Mouse (Mus musculus): ENCODE results near the gene Spam1. TPM values are rescaled to one million over a fixed set of nuclear protein-coding genes. Genes with fewer than 3 reads are reported as not detected.

The Spam1 gene
- not detected for total RNA-seq (2021)

DNA sequence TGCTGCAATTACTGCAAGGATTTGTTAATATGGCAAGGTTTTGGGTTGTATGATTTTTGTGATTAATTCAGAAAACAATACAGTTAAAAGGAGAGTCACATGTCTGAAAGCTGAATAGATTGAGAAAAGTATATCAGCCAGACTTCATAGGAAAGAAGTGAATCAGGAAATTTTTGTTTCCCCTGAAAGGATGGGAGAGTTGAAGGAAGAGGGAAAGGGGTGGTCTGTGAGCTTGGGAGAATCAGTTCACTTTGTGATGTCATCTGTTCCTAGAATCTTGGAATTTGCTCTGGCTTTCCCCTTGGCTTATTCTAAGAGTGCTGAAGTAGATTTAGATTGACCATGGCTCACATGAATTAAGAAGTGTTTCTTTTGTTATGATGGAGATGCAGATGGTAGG, at the start of gene Spam1:
Spam1 (plus strand) TSS at position 301 of the 400 bp plus-strand sequence.
- intact Hi-C loops (cut with DNase I): no loop called here
- no peak for DNase-seq (ENCODE audit: low spot score)

DNA sequence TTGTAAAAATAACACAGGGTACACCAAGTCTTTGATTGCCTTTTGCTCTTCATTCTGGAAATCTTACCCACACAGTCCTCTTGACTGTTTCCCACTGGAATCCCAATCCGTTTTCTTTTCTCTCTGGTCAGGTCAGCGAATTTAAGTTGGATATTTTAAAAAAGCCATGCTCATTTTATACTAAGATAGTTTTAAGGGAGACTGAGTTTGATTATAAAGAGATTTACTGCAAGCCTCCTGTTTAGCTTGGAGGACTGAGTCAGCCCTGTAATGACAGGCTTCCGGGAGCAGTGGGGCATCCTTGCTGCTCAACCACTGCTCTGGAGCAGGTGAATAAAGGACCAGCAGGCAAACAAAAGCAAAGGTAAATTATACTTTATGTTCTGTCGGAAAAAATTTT, 43.0 kb upstream of the Spam1 start, which contains the start of gene Hyal4:
Hyal4 (plus strand) TSS at position 301 of the 400 bp plus-strand sequence.
- DNase-seq (ENCODE audit: low spot score): no peak
- intact Hi-C loops (cut with DNase I): no loop called here

GRCm38 (mm10) chr6:24759281-24759680, 31.7 kb upstream of the Spam1 start:
- no peak for DNase-seq (ENCODE audit: low spot score)
- intact Hi-C loops (cut with DNase I): no loop called here

DNA sequence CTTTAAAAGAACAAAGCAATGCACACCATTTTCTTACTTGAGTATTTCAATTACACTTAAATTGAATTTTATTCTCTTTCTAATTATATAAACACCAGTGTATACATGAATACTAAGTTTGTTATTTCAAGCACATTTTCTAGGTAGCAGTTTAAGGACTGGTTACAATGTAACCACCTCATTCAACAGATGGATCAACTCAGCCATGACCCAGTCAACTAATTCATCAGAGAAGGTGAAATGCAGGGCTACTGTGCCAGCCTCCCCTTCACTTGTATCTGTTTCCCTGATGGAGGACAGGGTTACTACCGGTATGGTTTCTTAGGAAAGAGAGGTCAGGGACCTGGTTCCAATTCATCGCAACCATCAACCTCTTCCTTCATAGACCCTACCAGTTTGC, 24.7 kb upstream of the Spam1 start:
- DNase-seq (ENCODE audit: low spot score): no peak
- intact Hi-C loops (cut with DNase I): no loop called here

- DNase-seq (ENCODE audit: low spot score): no peak
- intact Hi-C loops (cut with DNase I): no loop called here
Measured at GRCm38 (mm10) chr6:24779182-24779581, 11.8 kb upstream of the Spam1 start.

DNA sequence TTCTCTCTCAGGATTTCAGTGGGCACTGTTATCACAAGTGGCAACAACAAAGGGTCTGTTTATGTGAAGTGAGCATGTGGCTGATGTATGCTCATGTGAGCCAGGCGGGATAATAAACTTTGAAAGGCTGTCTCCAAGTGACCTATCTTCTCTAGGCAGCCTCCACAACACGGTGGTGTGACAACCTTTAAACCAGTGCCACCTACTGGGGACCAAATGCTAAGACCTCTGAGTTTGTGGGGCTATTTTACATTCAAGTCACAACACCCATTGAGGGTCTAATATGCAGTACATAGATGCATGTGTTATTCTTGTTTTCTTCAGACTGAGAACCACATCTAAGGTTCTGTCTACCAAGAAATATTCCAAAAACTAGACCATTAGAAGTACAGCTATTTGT, 31.1 kb downstream of the Spam1 start:
- no peak for DNase-seq (ENCODE audit: low spot score)
- intact Hi-C loops (cut with DNase I): no loop called here

Other genes starting within 250 kb of the Spam1 start
- 100 to 1,000 TPM; 681 to 701 TPM for gene Lmod2, start 193.4 kb upstream of the Spam1 start, total RNA-seq (2021)
- gene Wasl, start 126.2 kb upstream of the Spam1 start, total RNA-seq (2021): 10 to 100 TPM; 25.5 to 35.8 TPM
- gene Hyal6, start 57.9 kb upstream of the Spam1 start, total RNA-seq (2021): not detected
- gene Hyal4, start 42.9 kb upstream of the Spam1 start, total RNA-seq (2021): not detected
- not detected for gene Hyal5, start 66.8 kb downstream of the Spam1 start, total RNA-seq (2021)
- under 1 TPM in 1 of 2 experiments, not detected in 1; 0.06 TPM for gene Tmem229a, start 165.1 kb downstream of the Spam1 start, total RNA-seq (2021)